Mouse (Mus musculus): Measurements from ENCODE around the gene Ptprg.

Gene Ptprg

GRCm38 (mm10) chr14:11553273-11553665, at the start of gene Ptprg:
Gene Ptprg, plus strand, starts transcription at chr14:11553532.
- DNase-seq (ENCODE audit: low spot score in 2 of 2), result peak; percentile 91 to 92

- DNase-seq (ENCODE audit: low spot score in 2 of 2), result no peak
Measured at GRCm38 (mm10) chr14:11503803-11504365, 49.4 kb upstream of the Ptprg start.

GRCm38 (mm10) chr14:11510173-11510572, 43.2 kb upstream of the Ptprg start:
- DNase-seq (ENCODE audit: low spot score in 2 of 2), result peak; percentile 66 to 72

GRCm38 (mm10) chr14:11519171-11519570, 34.2 kb upstream of the Ptprg start:
- DNase-seq (ENCODE audit: low spot score in 2 of 2), result no peak

GRCm38 (mm10) chr14:11523052-11523451, 30.3 kb upstream of the Ptprg start:
- no peak for DNase-seq (ENCODE audit: low spot score in 2 of 2)

GRCm38 (mm10) chr14:11529591-11529990, 23.7 kb upstream of the Ptprg start:
- no peak for DNase-seq (ENCODE audit: low spot score in 2 of 2)

GRCm38 (mm10) chr14:11534456-11534855, 18.9 kb upstream of the Ptprg start:
- DNase-seq (ENCODE audit: low spot score in 2 of 2), result peak; percentile 55 to 70

GRCm38 (mm10) chr14:11536121-11536520, 17.2 kb upstream of the Ptprg start:
- DNase-seq (ENCODE audit: low spot score in 2 of 2), result no peak

GRCm38 (mm10) chr14:11551892-11552291, 1.4 kb upstream of the Ptprg start:
- DNase-seq (ENCODE audit: low spot score in 2 of 2), result no peak

- DNase-seq (ENCODE audit: low spot score in 2 of 2), result peak; percentile 33 to 38
Measured at GRCm38 (mm10) chr14:11552521-11553272, 635 bp upstream of the Ptprg start.

- peak in 1 of 2 experiments; percentile 51 for DNase-seq (ENCODE audit: low spot score in 2 of 2)
Measured at GRCm38 (mm10) chr14:11553679-11554305, 460 bp downstream of the Ptprg start.

GRCm38 (mm10) chr14:11554306-11555041, 1.1 kb downstream of the Ptprg start:
- DNase-seq (ENCODE audit: low spot score in 2 of 2), result peak; percentile 58 to 74

GRCm38 (mm10) chr14:11555061-11555501, 1.7 kb downstream of the Ptprg start:
- peak; percentile 15 to 20 for DNase-seq (ENCODE audit: low spot score in 2 of 2)

GRCm38 (mm10) chr14:11555521-11556355, 2.4 kb downstream of the Ptprg start:
- peak; percentile 22 to 24 for DNase-seq (ENCODE audit: low spot score in 2 of 2)

- peak; percentile 64 to 68 for DNase-seq (ENCODE audit: low spot score in 2 of 2)
Measured at GRCm38 (mm10) chr14:11556356-11557130, 3.2 kb downstream of the Ptprg start.

GRCm38 (mm10) chr14:11558496-11558895, 5.2 kb downstream of the Ptprg start:
- no peak for DNase-seq (ENCODE audit: low spot score in 2 of 2)

- DNase-seq (ENCODE audit: low spot score in 2 of 2), result no peak
Measured at GRCm38 (mm10) chr14:11560641-11561232, 7.4 kb downstream of the Ptprg start.

GRCm38 (mm10) chr14:11561397-11561796, 8.1 kb downstream of the Ptprg start:
- no peak for DNase-seq (ENCODE audit: low spot score in 2 of 2)

- no peak for DNase-seq (ENCODE audit: low spot score in 2 of 2)
Measured at GRCm38 (mm10) chr14:11562870-11563269, 9.5 kb downstream of the Ptprg start.

- no peak for DNase-seq (ENCODE audit: low spot score in 2 of 2)
Measured at GRCm38 (mm10) chr14:11563656-11564055, 10.3 kb downstream of the Ptprg start.
